Mouse (Mus musculus) gastrocnemius, adult 2 months (tissue): ENCODE measurements around the gene Camk2b. TPM values are rescaled to one million over a fixed set of nuclear protein-coding genes. Genes with fewer than 3 reads are reported as not detected.

ENCODE experiments used
- DNase-seq: peaks from one replicate; pipeline ENCODE4 v3.0.0; 2022
- H3K27ac ChIP-seq: fragments of 200-600 bp; 2 replicates; pipeline ENCODE4 v1.8.1; 2022; ENCODE audit warnings: mild to moderate bottlenecking
- H3K4me3 ChIP-seq: fragments of 200-600 bp; 2 replicates; pipeline ENCODE4 v1.8.1; 2022; ENCODE audit warnings: mild to moderate bottlenecking, moderate library complexity
- CTCF ChIP-seq: fragments of 200-600 bp; IDR thresholded peaks from 2 replicates; pipeline ENCODE4 v1.8.1; 2022; ENCODE audit warnings: antibody characterized with exemption, mild to moderate bottlenecking, moderate library complexity
- intact Hi-C: fragments of 180-260 bp; cut with DNase I; formaldehyde crosslinking; loops from one replicate; pipeline ENCODE4 v1.15.1; 2025
- total RNA-seq, 2 experiments: library from RNA; stranded (reverse); gene quantifications; 2 replicates each; pipeline ENCODE4 v1.2.3; 2021

Camk2b gene
- total RNA-seq, 2 experiments from 2014 or later = 108 to 128 TPM

DNA sequence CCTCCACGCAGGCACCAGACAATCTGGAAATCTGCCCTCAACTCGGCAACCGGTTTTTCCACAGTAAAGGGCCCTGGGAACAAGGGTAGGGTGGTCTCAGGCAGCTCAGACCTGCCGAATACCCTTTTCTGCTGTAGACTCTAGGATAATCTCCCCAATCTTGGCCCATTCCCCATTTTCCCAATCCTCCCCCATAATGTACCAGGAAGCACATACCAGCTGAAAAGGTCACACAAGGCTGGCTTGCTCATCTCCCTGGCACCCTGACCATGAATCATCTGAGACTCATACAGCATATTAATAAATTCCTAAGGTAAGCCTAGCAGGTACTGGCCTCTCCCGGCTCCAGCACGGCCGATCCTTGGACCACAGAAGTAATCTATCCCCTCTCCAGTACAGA, 28.5 kb downstream of the Camk2b start:
- intact Hi-C loops = loop anchor here (10.0 kb wide), 1 partner anchor 147 kb away; no protein-coding TSS in a partner anchor
- TF ChIP-seq CTCF = no peak
- H3K4me3 ChIP-seq = peak overlapping the region; percentile 41
- H3K27ac ChIP-seq = peak overlapping the region; percentile 95
- peak; percentile 63 for DNase-seq

- peak; percentile 90 for DNase-seq
- intact Hi-C loops = loop anchor here (10.0 kb wide), 1 partner anchor 148 kb away; no protein-coding TSS in a partner anchor
- Histone ChIP-seq H3K27ac (peak overlapping the region; percentile 95), H3K4me3 (peak overlapping the region; percentile 41)
- no peak for TF ChIP-seq CTCF
These were observed 29.0 kb downstream of the Camk2b start for GRCm38 (mm10) chr11:6037198-6037597.

- intact Hi-C loops = loop anchor here (10.0 kb wide), 1 partner anchor 148 kb away; no protein-coding TSS in a partner anchor
- no peak overlapping the region for H3K4me3 ChIP-seq
- peak overlapping the region; percentile 95 for H3K27ac ChIP-seq
- TF ChIP-seq CTCF = no peak
- DNase-seq = peak; percentile 63
These were observed 29.7 kb downstream of the Camk2b start for GRCm38 (mm10) chr11:6036477-6036876.

GRCm38 (mm10) chr11:6035521-6035920, 30.6 kb downstream of the Camk2b start:
- no peak for DNase-seq
- intact Hi-C loops = loop anchor here (10.0 kb wide), 1 partner anchor 149 kb away; no protein-coding TSS in a partner anchor

DNA sequence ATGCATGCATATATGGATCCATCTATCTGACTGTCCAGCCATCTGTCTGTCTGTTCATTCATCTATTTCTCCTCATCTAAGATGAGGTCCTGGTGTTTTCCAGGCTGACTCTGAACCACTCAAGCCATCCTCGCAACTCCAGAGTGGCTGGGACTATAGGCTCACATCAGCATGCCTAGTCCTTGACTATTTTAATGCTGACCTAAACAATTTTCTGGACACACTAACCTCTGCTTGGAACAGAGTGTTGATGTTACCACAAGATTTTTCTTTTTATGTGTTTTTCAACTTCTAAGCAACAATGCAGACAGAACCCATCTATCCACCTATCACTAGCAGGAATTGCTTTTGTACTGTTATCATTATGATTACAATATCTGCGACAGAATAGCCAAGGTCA, 31.4 kb downstream of the Camk2b start:
- H3K4me3 ChIP-seq = no peak overlapping the region
- intact Hi-C loops = loop anchor here (10.0 kb wide), 1 partner anchor 150 kb away; no protein-coding TSS in a partner anchor
- H3K27ac ChIP-seq = no peak overlapping the region
- no peak for DNase-seq
- TF ChIP-seq CTCF = no peak

More at GRCm38 (mm10) chr11:6035521-6035920, 30.6 kb downstream of the Camk2b start:
- no peak overlapping the region for H3K4me3 ChIP-seq
- TF ChIP-seq CTCF = no peak
- no peak overlapping the region for H3K27ac ChIP-seq

- DNase-seq = no peak
- intact Hi-C loops = loop anchor here (10.0 kb wide), 1 partner anchor 151 kb away; no protein-coding TSS in a partner anchor
These were observed 32.4 kb downstream of the Camk2b start for GRCm38 (mm10) chr11:6033801-6034200.

DNA sequence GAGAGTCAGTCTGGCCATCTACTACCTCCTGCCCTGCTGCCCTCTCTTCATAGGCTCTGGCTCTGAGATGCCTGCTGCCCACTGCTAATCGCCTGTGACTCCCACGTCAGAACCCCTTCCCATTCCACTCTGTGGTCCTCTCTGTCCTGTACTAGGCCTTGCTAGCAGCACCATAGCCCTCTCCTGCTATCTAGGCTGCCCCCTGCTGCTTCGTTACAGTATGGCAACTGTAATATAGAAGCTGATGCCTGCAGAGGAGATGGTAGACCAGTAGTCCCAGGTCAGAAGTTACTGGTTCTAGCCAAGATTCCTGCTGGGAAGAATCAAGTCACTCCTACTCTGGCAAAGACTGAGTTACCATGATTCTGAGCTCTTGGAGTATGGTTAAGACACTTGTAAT, 33.0 kb downstream of the Camk2b start:
- intact Hi-C loops = loop anchor here (10.0 kb wide), 1 partner anchor 152 kb away; no protein-coding TSS in a partner anchor
- peak; percentile 65 for TF ChIP-seq CTCF
- peak; percentile 69 for DNase-seq
- no peak overlapping the region for H3K27ac ChIP-seq
- no peak overlapping the region for H3K4me3 ChIP-seq

More at GRCm38 (mm10) chr11:6033801-6034200, 32.4 kb downstream of the Camk2b start:
- no peak overlapping the region for H3K4me3 ChIP-seq
- H3K27ac ChIP-seq = no peak overlapping the region; the same call in 1 of the 2 replicates
- no peak for TF ChIP-seq CTCF

DNA sequence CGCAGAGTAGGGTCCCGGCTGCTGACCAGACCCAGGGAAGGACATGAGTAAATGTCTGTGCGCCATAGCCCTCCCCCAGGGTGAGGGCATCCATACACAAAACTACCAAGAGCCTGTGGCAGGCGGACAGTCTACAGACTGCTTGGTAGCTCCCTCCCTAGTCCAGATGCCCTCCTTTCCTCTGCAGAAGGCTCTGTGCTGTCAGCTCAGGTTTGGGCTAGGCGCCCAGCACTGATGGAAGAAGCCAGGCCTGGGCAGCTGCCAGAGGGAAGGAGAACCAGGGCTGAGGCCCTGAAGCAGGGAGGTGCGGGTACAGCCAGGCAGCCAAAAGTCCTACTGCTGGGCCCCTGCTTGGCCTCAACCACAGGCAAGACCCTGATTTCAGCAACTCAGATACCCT, 35.5 kb downstream of the Camk2b start:
- intact Hi-C loops = loop anchor here (10.0 kb wide), 1 partner anchor 154 kb away; no protein-coding TSS in a partner anchor
- H3K27ac ChIP-seq = peak overlapping the region; percentile 71
- no peak overlapping the region for H3K4me3 ChIP-seq
- no peak for TF ChIP-seq CTCF
- DNase-seq = peak; percentile 92

DNA sequence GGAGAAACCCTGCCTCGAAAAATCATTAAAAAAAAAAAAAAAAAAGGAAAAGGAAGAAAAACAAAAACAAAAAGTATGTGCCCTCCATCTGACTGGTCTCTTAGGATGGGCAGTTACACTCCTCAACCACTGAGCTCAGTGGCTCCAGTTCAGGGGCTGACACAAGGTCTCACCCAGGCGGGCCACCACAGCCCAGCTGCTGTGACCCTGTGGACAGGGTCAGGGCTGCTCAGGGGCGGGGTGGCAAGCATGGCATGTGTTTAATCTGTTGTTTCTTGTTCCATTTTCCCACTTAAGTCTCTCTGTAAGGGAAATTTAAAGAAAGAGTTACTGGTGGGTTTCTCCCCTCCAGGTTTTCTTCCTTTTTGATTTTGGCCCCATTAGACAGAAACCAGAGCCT, 36.4 kb downstream of the Camk2b start:
- intact Hi-C loops = loop anchor here (10.0 kb wide), 1 partner anchor 155 kb away; no protein-coding TSS in a partner anchor
- no peak for TF ChIP-seq CTCF

GRCm38 (mm10) chr11:6028911-6029310, 37.3 kb downstream of the Camk2b start:
- Histone ChIP-seq H3K4me3 (0 out of 2 replicates have a peak overlapping the region, but pooled peaks have one; percentile 26), H3K27ac (peak overlapping the region; percentile 32; the same call in 1 of the 2 replicates)
- intact Hi-C loops = no loop called here
- peak; percentile 61 for DNase-seq
- TF ChIP-seq CTCF = no peak

More for the DNA sequence above, 36.4 kb downstream of the Camk2b start:
- Histone ChIP-seq H3K4me3 (no peak overlapping the region), H3K27ac (peak overlapping the region; percentile 71)
- DNase-seq = no peak

DNA sequence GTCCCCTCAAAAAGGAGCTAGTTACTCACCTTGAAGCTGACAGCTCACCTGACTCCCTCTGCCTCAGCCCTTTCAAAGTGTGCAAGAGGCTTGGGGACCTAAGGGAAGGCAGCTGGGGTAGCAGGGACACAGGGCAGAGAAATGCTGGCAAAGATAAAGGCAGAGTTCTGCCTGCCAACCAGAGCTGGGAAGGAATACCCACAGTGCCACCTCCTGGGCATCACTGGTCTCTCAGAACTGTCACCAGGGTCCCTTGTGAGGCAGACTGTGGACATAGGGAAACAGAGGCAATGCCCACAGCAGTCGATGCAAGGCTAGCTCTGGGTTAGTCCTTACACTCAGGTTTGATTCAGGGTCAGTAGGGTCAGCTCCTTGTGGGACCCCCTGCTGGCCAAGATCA, 39.8 kb downstream of the Camk2b start:
- peak; percentile 74 for TF ChIP-seq CTCF
- intact Hi-C loops = loop anchor here (2.0 kb wide), 1 partner anchor 30 kb away; no protein-coding TSS in a partner anchor
- H3K4me3 ChIP-seq = no peak overlapping the region
- DNase-seq = peak; percentile 81
- peak overlapping the region; percentile 71 for H3K27ac ChIP-seq

GRCm38 (mm10) chr11:6024923-6025652, 41.1 kb downstream of the Camk2b start:
- TF ChIP-seq CTCF = no peak
- intact Hi-C loops = no loop called here
- peak overlapping the region; percentile 71 for H3K27ac ChIP-seq
- no peak overlapping the region for H3K4me3 ChIP-seq
- peak; percentile 84 for DNase-seq
